Mouse (Mus musculus) bone marrow macrophage, adult 2 months (primary cell): ENCODE data around the gene Ctnnd2.

ENCODE experiments used
- CTCF ChIP-seq: IDR thresholded peaks from 2 replicates; pipeline ENCODE4 v1.5.1; 2012; ENCODE audit warnings: low read depth, mild to moderate bottlenecking, low read length, moderate library complexity
- POLR2A ChIP-seq: IDR thresholded peaks from 2 replicates; pipeline ENCODE4 v1.6.1; 2012; ENCODE audit warnings: mild to moderate bottlenecking, low read depth, low read length, borderline replicate concordance

- TF ChIP-seq CTCF (no peak), POLR2A (no peak)
These were observed 279.5 kb downstream of the Ctnnd2 start for GRCm38 (mm10) chr15:30451921-30452320.
